Mouse (Mus musculus): Measurements from ENCODE around the gene Tmem237.

GRCm38 (mm10) chr1:59168556-59168955, 48.3 kb upstream of the Tmem237 start:
- TF ChIP-seq POLR2A (IDR thresholded peaks at IDR 0.05; ENCODE audit: low read depth, low read length) (no peak), CTCF (IDR thresholded peaks at IDR 0.05; ENCODE audit: extremely low read depth, insufficient read length, insufficient replicate concordance, low read depth, low read length) (no peak)

Data from small intestine, adult 2 months (tissue).